Mouse (Mus musculus): ENCODE measurements around the gene Gm44579. TPM values are rescaled to one million over a fixed set of nuclear protein-coding genes. Genes with fewer than 3 reads are reported as not detected.

Gene Gm44579
- polyA plus RNA-seq, 1 experiment from 2014 or later, result not detected

- no peak overlapping the region for H3K4me3 ChIP-seq (ENCODE audit: low read depth, low read length)
- 0 out of 2 replicates have a peak, but pooled peaks cover 3% of the 10 kb centered on the region for H3K4me1 ChIP-seq (ENCODE audit: insufficient read depth)
- H3K36me3 ChIP-seq (ENCODE audit: insufficient read depth), result no peaks in the 10 kb centered on the region
- 61% methylated on average over 12 of the region's 12 CpGs for WGBS
- H3K9me3 ChIP-seq (ENCODE audit: low read depth, low read length), result no peaks in the 10 kb centered on the region
- no peak overlapping the region for H3K27ac ChIP-seq (ENCODE audit: low read depth)
- 0 out of 2 replicates have a peak, but pooled peaks cover 4% of the 10 kb centered on the region for H3K27me3 ChIP-seq (ENCODE audit: insufficient read depth, low read length)
- DNase-seq (no peak), ATAC-seq (ENCODE audit: insufficient read depth) (no peak)
- TF ChIP-seq CTCF (IDR thresholded peaks at IDR 0.05; ENCODE audit: low read depth), result no peak
- H3K4me2 ChIP-seq, result no peak overlapping the region; the same call in 1 of the 2 replicates
- no peak overlapping the region for H3K9ac ChIP-seq
Observed at GRCm38 (mm10) chr15:98181856-98182570, 38.8 kb downstream of the Gm44579 start.

DNA sequence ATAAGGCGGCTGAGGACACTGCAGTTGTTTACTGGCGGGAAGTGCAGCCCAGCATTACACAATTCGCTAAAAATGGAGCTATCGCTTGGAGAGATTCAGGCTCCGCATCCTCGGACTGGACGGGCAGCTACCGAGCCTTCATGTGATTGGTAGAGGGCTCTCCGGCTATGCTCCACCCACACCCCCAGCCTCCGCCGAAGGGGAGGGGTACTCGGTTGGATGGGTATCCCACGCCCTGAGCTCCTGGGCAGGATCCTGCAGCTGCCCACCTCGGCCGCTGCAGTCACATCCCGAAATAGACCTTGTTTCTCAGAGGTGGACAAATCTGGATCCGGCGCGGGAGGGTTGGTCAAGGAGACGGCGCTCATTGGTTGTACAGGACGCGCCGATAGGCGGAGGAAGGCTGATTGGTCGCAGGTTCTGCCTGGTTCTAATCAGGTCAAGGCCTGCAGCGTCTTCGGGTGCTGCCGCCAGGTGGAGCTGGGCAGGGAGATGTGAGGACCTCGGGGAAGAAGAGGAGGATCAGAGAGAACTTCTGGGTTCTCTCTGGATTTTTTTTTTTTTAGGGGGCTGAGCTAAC lies 39.6 kb downstream of the Gm44579 start:
- Histone ChIP-seq H3K27ac (ENCODE audit: low read depth) (peak overlapping the region; percentile 50; the same call in 1 of the 2 replicates), H3K4me1 (ENCODE audit: insufficient read depth) (0 out of 2 replicates have a peak, but pooled peaks cover 3% of the 10 kb centered on the region), H3K4me3 (ENCODE audit: low read depth, low read length) (peak overlapping the region; percentile 47), H3K36me3 (ENCODE audit: insufficient read depth) (no peaks in the 10 kb centered on the region), H3K27me3 (ENCODE audit: insufficient read depth, low read length) (0 out of 2 replicates have a peak, but pooled peaks cover 4% of the 10 kb centered on the region), H3K9ac (peak overlapping the region; percentile 40), H3K4me2 (peak overlapping the region; percentile 73), H3K9me3 (ENCODE audit: low read depth, low read length) (no peaks in the 10 kb centered on the region)
- DNase-seq (peak; percentile 93), ATAC-seq (ENCODE audit: insufficient read depth) (peak; percentile 98)
- under 1% methylated on average over 30 of the region's 30 CpGs for WGBS
- peak; percentile 85 for TF ChIP-seq CTCF (IDR thresholded peaks at IDR 0.05; ENCODE audit: low read depth)

GRCm38 (mm10) chr15:98180567-98181131 lies 40.1 kb downstream of the Gm44579 start:
- H3K9ac ChIP-seq, result peak overlapping the region; percentile 40
- no peak for DNase-seq
- H3K4me2 ChIP-seq, result peak overlapping the region; percentile 73
- H3K9me3 ChIP-seq (ENCODE audit: low read depth, low read length), result no peaks in the 10 kb centered on the region
- peak overlapping the region; percentile 47 for H3K4me3 ChIP-seq (ENCODE audit: low read depth, low read length)
- peak overlapping the region; percentile 58; the same call in 1 of the 2 replicates for H3K27ac ChIP-seq (ENCODE audit: low read depth)
- 7% methylated on average over 26 of the region's 26 CpGs for WGBS
- no peaks in the 10 kb centered on the region for H3K36me3 ChIP-seq (ENCODE audit: insufficient read depth)
- no peak for TF ChIP-seq CTCF (IDR thresholded peaks at IDR 0.05; ENCODE audit: low read depth)
- ATAC-seq (ENCODE audit: insufficient read depth), result no peak
- H3K27me3 ChIP-seq (ENCODE audit: insufficient read depth, low read length), result 0 out of 2 replicates have a peak, but pooled peaks cover 4% of the 10 kb centered on the region
- H3K4me1 ChIP-seq (ENCODE audit: insufficient read depth), result 0 out of 2 replicates have a peak, but pooled peaks cover 3% of the 10 kb centered on the region

DNA sequence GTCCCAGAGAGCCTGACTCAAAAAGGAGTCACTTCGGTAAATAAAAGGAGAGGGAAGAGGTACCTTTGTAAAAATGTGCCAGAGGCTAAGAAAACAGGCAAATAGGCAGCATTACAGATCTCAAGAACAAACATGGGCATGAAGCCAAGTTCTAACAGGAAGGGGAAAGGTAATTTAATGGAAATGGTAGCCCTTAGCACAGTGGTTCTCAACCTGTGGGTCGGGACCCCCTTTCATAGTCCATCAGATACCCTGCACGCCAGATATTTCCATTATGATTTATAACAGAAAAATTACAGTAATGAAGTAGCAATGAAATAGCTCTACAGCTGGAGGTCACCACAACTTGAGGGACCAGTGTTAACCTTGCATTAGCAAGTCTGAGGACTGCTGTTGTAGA lies 43.5 kb downstream of the Gm44579 start:
- TF ChIP-seq CTCF (IDR thresholded peaks at IDR 0.05; ENCODE audit: low read depth), result no peak
- ATAC-seq (ENCODE audit: insufficient read depth) (no peak), DNase-seq (no peak)
- Histone ChIP-seq H3K9ac (no peak overlapping the region), H3K4me3 (ENCODE audit: low read depth, low read length) (no peak overlapping the region), H3K27me3 (ENCODE audit: insufficient read depth, low read length) (peaks cover 13% of the 10 kb centered on the region; the same call in 1 of the 2 replicates), H3K9me3 (ENCODE audit: low read depth, low read length) (no peaks in the 10 kb centered on the region), H3K36me3 (ENCODE audit: insufficient read depth) (no peaks in the 10 kb centered on the region), H3K4me2 (no peak overlapping the region), H3K4me1 (ENCODE audit: insufficient read depth) (0 out of 2 replicates have a peak, but pooled peaks cover 3% of the 10 kb centered on the region), H3K27ac (ENCODE audit: low read depth) (no peak overlapping the region)
- WGBS, result 60% methylated on average over 3 of the region's 3 CpGs

- DNase-seq (peak; percentile 80), ATAC-seq (ENCODE audit: insufficient read depth) (no peak)
- H3K9ac ChIP-seq, result no peak overlapping the region
- H3K9me3 ChIP-seq (ENCODE audit: low read depth, low read length), result no peaks in the 10 kb centered on the region
- H3K36me3 ChIP-seq (ENCODE audit: insufficient read depth), result no peaks in the 10 kb centered on the region
- H3K4me3 ChIP-seq (ENCODE audit: low read depth, low read length), result no peak overlapping the region
- no peak overlapping the region for H3K27ac ChIP-seq (ENCODE audit: low read depth)
- 40% methylated on average over 8 of the region's 8 CpGs for WGBS
- peaks cover 39% of the 10 kb centered on the region for H3K27me3 ChIP-seq (ENCODE audit: insufficient read depth, low read length)
- no peaks in the 10 kb centered on the region for H3K4me1 ChIP-seq (ENCODE audit: insufficient read depth)
- no peak overlapping the region for H3K4me2 ChIP-seq
- TF ChIP-seq CTCF (IDR thresholded peaks at IDR 0.05; ENCODE audit: low read depth), result peak; percentile 69
Observed at GRCm38 (mm10) chr15:98173821-98174220, 47.0 kb downstream of the Gm44579 start.

DNA sequence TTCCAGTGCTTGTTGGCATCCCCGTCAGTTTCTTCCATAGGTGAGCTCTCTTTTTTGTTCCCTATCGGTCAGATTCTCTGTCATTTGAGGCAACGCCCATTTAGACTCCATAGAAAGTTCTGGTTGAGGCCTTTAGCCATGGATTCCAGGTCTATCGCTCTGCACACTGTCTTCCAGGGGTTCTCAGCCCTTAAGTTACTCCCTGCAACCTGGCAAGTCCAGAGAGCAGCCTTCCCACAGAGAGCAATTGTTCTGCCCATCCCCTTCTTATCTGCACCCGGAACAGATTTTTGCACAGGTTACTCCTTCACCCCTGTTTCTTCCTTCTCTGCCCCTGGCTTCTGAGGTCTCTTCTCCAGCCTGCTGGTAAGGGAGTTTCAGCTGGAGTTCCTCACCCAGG lies 48.7 kb downstream of the Gm44579 start:
- no peak overlapping the region for H3K4me3 ChIP-seq (ENCODE audit: low read depth, low read length)
- no peak for DNase-seq
- 70% methylated on average over 5 of the region's 5 CpGs for WGBS
- H3K9ac ChIP-seq, result no peak overlapping the region
- H3K4me1 ChIP-seq (ENCODE audit: insufficient read depth), result no peaks in the 10 kb centered on the region
- no peaks in the 10 kb centered on the region for H3K36me3 ChIP-seq (ENCODE audit: insufficient read depth)
- no peak for ATAC-seq (ENCODE audit: insufficient read depth)
- H3K4me2 ChIP-seq, result no peak overlapping the region
- H3K9me3 ChIP-seq (ENCODE audit: low read depth, low read length), result no peaks in the 10 kb centered on the region
- peaks cover 56% of the 10 kb centered on the region for H3K27me3 ChIP-seq (ENCODE audit: insufficient read depth, low read length)
- no peak for TF ChIP-seq CTCF (IDR thresholded peaks at IDR 0.05; ENCODE audit: low read depth)
- no peak overlapping the region for H3K27ac ChIP-seq (ENCODE audit: low read depth)

GRCm38 (mm10) chr15:98170917-98171316 lies 49.9 kb downstream of the Gm44579 start:
- Histone ChIP-seq H3K9ac (no peak overlapping the region), H3K36me3 (ENCODE audit: insufficient read depth) (no peaks in the 10 kb centered on the region), H3K4me2 (no peak overlapping the region), H3K4me1 (ENCODE audit: insufficient read depth) (no peaks in the 10 kb centered on the region), H3K4me3 (ENCODE audit: low read depth, low read length) (no peak overlapping the region), H3K27me3 (ENCODE audit: insufficient read depth, low read length) (peaks cover 67% of the 10 kb centered on the region), H3K27ac (ENCODE audit: low read depth) (no peak overlapping the region), H3K9me3 (ENCODE audit: low read depth, low read length) (no peaks in the 10 kb centered on the region)
- DNase-seq, result no peak
- WGBS, result 56% methylated on average over 9 of the region's 9 CpGs
- no peak for TF ChIP-seq CTCF (IDR thresholded peaks at IDR 0.05; ENCODE audit: low read depth)
- no peak for ATAC-seq (ENCODE audit: insufficient read depth)
